Mouse (Mus musculus) brain, embryonic 18.5 days (tissue): Measurements from ENCODE around the gene 1700025F22Rik.
"Not testable (repeated sequence)": the region's sequence is repeated elsewhere in the genome, so short reads cannot be mapped to it uniquely, and the experiment has no call there.

Experiments
- DNase-seq: peaks from one replicate; pipeline ENCODE4 v3.0.0-alpha.2; 2012; ENCODE audit warnings: low read depth, low spot score

Gene 1700025F22Rik

DNA sequence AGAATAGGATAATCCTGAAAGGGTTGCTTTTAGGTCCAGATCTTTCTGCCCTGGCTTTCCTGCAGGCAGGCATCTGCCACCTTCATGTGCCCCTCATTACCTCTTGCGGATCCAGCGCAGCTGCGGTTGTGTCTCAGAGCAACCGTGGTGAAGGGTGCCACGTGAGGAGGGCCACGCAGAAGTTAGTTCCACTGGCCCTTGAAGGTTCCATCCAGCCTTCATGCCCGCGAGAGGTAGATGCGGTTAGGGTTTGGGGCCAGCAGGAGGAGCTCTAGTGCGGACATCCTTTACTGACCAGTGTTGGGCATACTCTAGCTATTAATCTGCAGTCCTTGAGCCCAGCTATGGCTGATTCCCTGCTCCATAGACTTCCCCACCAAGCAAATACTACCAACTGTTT lies at the start of gene 1700025F22Rik:
Gene 1700025F22Rik, minus strand, starts transcription at position 149 of the 400 bp plus-strand sequence.
- no peak for DNase-seq

DNA sequence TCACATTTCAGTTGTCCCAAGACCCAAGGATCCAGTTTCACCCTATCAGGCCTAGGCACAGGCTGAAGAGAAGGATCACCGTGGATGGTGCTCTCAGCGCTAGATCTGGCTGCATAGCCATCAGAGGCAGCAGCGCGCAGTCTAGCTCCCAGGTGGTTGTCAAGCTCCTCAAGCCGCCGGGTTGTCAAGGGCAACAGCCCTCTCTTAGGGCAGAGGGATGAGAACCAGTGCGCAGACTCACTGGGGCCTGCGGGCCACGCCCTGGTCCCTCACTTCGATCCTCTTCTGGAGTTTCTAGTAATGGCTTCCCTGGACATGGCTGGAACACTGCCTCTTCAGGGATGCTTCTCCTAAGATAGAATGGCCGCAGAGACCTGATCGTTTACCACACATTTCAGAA lies 31.4 kb upstream of the 1700025F22Rik start, which contains the start of gene Ms4a13:
Gene Ms4a13, minus strand, starts transcription at position 192 of the 400 bp plus-strand sequence.
- no peak for DNase-seq

GRCm38 (mm10) chr19:11192552-11192951 lies 27.4 kb upstream of the 1700025F22Rik start:
- DNase-seq, result no peak

- DNase-seq, result no peak
Measured at GRCm38 (mm10) chr19:11184121-11184520, 19.0 kb upstream of the 1700025F22Rik start.

GRCm38 (mm10) chr19:11177464-11177863 lies 12.3 kb upstream of the 1700025F22Rik start:
- no peak for DNase-seq

GRCm38 (mm10) chr19:11157890-11158289 lies 7.2 kb downstream of the 1700025F22Rik start:
- DNase-seq, result not testable (repeated sequence)

GRCm38 (mm10) chr19:11135336-11135735 lies 29.8 kb downstream of the 1700025F22Rik start:
- DNase-seq, result no peak

- no peak for DNase-seq
Measured at GRCm38 (mm10) chr19:11134852-11135251, 30.3 kb downstream of the 1700025F22Rik start.

DNA sequence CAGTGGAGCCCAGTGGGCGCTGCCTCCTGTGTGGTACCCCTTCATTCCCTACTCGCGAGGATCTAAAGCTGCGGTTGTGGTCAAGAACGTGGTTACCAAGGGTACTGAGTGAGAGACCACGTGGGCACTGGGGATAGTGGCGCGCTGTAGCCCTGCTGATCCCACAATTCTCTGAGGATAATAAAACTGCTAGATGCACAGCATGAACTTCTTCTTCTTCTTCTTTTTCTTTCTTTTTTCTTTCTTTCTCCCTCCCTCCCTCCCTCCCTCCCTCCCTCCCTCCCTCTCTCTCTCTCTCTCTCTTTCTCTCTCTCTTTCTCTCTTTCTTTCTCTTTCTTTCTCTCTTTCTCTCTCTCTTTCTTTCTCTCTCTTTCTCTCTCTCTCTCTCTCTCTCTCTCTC lies 34.3 kb downstream of the 1700025F22Rik start, which contains the start of gene 1700017D01Rik:
Gene 1700017D01Rik, minus strand, starts transcription at position 101 of the 400 bp plus-strand sequence.
- not testable (repeated sequence) for DNase-seq

DNA sequence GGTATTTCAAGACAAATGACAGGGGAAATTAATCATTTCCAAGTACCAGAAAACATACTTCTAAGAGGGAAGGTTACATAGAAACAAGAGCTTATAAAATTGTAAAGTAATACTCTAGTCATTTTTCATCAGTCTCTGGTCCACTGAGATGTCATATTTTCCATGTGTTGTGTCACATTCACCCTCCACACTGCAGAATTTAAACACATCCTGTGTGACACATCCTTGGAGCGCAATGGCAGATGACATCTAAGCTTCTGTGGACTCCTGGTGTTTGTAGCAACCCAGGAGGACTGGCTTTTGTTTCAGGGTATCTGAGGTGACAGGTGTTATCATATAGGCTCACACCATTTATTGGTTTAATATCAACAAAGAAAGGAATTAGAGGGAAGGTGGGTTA lies 35.4 kb downstream of the 1700025F22Rik start:
- DNase-seq, result no peak

GRCm38 (mm10) chr19:11121016-11121420 lies 44.1 kb downstream of the 1700025F22Rik start:
- not testable (repeated sequence) for DNase-seq

DNA sequence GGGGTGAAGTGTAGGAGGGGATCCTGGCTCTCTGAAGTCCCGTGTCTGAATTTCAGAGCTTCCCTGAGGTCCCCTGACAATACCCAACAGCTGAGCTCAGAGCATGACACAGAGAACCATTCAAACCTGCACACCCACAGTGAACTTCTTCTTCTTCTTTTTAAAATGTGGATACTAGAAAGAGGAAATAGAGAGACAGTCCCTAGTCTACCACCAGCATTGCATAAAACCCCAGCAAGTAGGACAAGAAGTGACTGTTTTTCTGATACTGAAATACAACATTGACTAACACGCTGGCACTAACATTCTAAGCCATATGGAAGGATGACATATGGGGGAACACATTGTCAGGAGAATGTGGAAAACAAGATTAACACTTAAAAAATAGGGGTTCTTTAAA lies 45.8 kb downstream of the 1700025F22Rik start:
- DNase-seq, result no peak

DNA sequence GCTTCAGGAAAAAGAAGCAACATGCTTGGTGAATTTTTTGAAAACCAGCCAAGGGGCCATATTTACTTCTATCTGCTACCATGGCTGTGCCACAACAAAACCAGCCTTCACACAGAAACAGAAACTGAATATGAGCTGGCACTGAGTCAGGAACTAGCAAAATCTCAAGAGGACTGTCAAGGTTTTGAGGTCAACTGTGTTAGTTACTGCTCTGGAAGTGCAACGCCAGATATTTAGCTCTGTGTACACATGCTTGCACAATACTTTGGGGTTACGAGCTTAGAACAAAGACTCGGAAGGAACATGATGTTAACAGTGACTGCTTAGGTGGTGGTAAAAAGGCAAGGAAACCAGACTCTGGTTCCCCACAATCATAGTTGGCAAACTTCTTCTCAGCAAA lies 57.4 kb downstream of the 1700025F22Rik start:
- no peak for DNase-seq

- DNase-seq, result no peak
Measured at GRCm38 (mm10) chr19:11101880-11102279, 63.2 kb downstream of the 1700025F22Rik start.

- no peak for DNase-seq
Measured at GRCm38 (mm10) chr19:11098401-11098800, 66.7 kb downstream of the 1700025F22Rik start.

DNA sequence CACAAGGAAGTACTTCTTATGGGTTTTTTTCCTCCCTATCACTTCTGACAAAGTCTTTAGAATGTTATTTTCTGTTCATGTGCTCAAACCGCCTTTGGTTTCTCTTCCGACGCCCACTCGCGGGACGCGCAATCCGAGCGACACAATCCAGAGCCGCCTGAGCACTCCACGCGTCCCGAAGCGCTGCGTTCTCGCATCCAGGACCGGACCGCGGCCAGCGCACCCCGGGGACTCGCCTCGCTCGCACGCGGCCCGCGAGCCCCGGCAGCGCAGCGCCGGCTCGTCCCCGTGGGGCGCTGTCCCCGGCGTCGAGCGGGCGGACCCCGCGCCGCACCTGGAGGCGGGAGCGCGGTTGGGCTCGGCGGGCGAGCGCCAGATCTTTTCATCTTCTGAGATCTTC lies 73.0 kb downstream of the 1700025F22Rik start:
- not testable (repeated sequence) for DNase-seq
